Mouse (Mus musculus): ENCODE measurements around the gene Nup210. TPM values are rescaled to one million over a fixed set of nuclear protein-coding genes. Genes with fewer than 3 reads are reported as not detected.
A peak's percentile ranks its signal among the peaks of the same experiment; 100 is the strongest.
"Not testable (repeated sequence)": the region's sequence is repeated elsewhere in the genome, so short reads cannot be mapped to it uniquely, and the experiment has no call there.

Nup210 gene
- total RNA-seq, 4 experiments from 2014 or later, result 3.5 to 14.2 (median 9.0) TPM

DNA sequence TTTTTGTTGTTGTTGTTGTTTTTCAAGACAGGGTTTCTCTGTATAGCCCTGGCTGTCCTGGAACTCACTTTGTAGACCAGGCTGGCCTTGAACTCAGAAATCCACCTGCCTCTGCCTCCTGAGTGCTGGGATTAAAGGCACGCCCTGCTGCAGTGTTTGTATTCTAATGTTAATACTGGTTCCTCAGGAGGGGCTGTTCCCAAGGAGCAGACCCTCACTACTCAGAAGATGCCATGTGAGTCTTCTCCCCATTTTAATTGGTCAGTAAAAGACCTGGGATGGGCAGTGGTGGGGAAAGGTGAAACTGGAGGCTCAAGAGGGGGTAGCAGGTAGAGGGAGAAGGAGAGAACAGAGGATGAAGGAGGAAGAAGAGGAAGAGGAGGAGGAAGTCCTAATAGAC is 13.2 kb downstream of the Nup210 start:
- not testable (repeated sequence) for DNase-seq

DNA sequence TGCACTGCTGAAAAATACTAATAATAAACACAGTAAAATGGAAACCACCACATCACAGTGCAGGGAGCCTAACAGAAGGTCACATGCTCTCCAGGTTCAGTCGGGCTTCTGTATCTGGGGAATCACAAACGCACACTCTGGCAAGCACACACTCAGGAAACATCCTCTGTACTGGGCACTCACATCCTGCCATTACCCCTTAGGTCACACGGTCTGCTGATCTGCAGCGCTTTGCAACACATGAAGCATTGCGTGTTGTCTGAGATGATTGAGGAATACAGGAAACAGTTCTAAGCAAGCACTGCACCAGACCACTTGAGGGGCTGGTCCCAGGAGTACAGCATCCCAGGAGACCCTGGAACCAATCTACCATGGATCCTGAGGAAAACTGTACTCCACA is 16.0 kb downstream of the Nup210 start:
- DNase-seq, result no peak

DNA sequence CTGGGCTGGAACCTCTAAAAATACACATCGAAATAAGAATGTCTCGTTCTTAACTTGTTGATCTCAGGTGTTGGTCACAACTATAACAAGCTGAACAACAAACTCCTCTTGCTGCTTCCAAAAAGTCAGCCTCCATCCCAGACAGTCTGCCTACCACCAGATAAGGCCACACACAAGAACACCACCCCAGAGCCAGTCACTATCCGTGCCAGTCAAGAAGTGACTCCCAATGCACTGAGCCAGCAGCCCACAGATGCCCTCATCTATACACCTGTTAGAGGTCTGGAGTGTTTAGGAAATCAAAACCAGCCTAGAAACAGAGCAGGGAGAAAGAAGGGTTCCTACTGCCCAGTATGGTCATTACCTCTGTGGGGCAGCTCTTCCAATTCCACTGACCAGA is 18.8 kb downstream of the Nup210 start:
- no peak for DNase-seq

DNA sequence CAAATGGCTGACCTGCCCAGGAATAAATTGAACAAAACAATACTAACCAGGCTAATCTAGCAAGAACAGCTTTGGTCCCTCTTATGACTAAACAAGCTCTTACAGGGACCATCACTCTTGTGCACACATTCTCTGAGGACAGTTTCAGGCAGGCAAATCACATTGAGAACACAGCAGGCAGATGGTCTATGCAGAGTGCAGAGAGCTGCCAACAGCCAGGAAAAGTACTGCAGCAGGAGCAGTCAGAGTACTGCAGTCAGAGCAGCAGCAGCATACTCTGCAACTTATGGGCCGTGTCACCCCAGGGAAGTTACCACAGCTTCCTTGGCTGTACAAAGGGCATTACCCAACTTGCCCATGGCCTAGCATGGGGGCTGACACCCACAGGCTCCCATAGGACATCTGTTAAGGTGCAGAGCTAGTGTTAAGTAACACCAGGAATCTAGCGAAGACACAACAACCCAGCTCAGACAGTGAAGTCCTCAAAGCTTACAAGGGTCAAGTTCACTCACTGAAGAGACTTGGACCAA is 21.5 kb downstream of the Nup210 start:
- no peak for DNase-seq

DNA sequence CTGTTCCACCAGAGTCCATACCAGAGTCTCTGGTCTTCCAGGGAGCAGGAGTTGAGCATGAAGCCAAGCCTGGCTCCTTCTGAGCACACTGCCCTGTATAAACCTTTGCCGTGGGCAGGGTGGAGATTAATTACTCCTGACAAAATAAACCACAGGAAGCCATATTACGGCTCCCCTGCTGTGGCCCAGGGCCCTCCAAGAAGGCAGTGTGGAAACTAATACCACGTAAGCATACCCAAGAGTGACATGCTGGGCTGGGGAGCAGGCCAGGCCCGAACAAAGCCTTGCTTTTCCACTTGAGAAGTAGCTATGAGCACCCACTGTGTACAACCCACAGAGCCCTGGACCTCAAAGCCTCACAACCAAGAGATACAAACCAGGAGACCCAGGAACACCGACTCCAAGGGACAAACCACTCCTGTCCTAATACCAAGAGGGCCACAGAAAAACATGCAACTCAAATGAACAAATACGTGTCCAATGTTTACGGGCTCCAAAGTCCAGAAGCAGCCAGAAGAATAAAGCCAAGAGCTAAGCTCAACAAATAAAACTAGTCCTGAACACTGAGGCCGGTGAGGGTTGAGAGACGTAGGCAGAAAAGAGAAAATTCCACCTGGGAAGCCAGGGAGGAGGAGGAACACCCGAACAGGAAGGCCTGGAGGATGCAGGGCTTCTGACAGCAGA is 24.3 kb downstream of the Nup210 start:
- no peak for DNase-seq

DNA sequence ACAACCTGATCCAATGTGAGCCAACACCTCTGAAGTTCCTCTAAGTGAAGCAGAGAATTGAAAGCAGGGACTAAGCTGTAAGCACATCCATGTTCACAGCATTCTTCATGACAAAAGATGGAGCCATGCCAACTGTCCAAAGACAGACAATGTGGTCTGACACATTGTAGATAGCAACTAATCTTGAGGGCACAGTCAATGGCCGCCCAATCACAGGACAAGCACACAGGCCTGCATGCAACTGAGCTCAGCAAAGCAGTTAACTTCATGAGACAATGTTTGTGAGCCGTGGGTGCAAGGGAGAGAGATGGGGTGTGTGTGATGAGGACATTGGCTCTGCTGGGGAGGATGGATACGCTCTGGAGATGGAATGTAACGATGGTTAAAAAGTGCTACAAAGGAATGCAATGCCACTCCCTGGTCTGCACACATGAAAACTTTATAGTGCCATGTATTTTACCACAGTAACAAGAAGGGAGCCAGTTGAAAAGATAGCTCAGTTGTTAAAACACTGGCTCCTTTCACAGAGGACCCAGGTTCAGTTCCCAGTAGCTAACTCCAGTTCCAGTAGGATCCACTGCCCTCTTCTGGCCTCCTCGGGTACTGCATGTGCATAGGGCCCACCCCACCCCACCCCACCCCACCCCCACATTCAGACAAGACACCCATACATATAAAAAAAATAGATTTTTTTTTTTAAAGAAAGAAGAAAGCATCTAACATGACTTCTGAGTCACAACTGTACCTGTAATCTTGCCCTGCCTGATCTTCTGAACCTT is 31.3 kb downstream of the Nup210 start:
- DNase-seq, result no peak

DNA sequence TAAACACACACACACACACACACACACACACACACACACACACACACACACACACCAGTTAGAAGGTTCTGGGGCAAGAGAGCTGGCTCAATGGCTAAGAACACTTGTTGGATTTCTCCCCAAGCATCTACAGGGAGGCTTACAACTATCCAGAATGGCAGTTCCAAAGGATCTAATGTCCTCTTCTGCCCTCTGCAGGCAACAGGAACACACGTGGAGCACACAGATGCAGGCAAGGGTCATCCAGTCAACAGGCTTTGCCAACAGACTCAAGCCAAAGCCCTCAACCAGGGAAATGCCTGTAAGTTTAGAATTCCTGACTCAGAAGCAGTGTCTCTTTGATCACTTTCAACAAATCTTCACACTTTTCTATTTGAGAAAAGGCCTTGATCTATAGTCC is 36.6 kb downstream of the Nup210 start:
- no peak for DNase-seq

DNA sequence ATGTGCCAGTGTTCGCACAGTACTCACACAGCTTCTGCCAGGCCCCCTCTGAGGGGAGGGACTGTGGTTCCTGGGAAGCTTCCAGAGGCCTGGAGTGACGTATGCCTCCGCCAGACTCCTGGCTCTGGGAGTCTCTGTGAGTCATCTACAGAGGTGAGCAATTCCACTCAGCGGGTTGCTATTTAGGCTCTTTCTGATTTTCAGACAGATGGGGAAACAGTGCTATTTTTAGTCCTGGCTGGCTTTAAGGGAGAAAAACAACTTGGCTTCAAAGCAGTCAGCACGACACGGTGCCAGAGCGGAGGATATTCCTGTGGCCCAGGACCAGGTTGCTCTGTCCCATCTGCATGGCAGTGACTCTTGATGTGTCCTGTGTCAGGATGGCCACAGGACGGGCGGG is 40.4 kb downstream of the Nup210 start:
- peak; percentile 76 for DNase-seq

DNA sequence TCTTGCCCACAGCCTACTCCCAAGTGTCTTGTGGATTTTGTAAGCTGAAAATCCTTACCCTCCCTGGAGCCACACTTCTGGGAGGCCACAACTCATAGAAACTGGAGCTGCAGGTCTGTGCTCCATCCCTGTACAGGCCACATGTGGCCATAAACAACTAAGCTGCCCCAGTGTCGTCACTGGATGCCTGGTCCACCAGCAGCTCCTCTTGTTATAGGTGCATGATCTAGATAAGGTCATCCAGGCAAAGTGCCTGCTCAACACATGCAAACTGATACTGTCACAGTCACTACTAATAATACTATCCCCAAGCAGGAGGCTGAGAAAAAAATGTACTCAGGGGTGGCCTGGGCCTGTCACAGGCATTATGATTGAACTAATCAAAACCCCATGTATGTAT is 48.1 kb downstream of the Nup210 start:
- DNase-seq, result no peak

DNA sequence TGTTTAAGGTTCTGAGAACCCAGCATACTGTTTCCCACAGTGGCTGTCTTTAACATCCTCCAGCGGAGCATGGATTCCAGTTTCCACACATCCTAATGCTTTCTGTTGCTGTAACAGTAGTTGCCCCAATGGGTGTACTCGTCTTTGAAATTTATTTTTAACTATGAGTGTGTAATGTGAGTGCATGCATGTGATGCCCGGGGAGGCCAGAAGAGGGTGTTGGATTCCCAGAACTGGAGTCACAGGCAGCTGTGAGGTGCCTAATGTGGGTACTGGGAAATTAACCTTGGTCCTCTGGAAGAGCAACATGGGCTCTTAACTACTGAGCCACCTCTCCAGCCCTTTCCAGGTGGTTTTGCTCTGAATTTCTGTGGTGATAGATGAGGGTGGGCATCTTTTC is 49.6 kb downstream of the Nup210 start:
- no peak for DNase-seq

DNA sequence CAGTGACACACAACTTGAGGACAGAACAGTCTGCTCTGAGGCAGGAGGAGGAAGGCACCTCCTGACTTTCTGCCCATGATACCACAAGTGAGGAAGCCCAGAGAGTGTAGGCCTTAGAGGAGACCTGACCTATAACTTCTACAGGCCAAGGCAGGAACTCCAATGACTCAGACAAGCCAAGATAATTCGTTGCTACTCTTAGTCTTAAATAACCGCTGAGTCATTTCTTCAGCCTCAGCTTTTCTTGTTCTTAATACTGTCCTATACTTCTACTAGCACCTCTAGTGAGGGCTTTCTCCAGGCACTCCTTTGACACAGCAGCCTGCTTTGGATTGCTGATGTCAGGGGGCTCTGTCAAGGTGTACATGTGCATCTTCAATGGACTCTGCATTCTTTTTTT is 55.3 kb downstream of the Nup210 start:
- no peak for DNase-seq

DNA sequence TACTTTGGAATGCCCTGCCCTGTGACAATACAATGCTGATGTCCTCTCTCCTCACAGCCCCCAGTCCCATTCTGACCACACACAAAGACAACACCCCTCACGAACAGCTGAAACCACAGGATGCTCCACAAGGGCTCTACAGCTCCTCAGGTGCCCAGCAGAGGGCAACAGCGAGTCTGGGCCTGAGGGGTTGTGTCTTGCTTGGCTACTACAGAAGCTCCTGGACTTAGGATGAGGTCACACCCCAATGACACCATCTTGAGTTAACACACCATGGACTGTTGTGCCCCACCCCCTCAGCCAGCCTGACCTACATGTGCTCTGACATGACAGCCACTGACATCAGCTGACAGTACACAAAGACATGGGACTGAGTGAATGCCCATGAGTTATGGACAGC is 56.9 kb downstream of the Nup210 start:
- peak; percentile 8 for DNase-seq

DNA sequence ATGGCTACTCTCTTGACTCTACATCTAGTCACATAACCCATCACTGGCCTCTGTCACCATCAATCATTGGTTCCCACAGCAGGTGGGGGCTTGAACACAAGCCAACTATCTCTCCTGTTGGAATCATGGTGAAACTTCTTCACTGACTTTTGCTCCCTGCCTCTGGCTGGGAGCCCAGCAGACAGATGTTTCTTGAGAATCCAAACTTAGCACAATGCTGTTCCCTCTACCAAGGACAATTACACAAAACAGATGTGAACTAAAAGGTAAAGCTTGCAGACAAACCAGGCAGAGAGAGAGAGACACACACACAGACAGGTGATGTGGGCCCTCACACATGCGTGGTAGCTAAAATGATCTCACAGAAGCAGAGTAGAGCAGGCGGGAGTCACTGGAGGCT is 58.6 kb downstream of the Nup210 start:
- DNase-seq, result no peak

DNA sequence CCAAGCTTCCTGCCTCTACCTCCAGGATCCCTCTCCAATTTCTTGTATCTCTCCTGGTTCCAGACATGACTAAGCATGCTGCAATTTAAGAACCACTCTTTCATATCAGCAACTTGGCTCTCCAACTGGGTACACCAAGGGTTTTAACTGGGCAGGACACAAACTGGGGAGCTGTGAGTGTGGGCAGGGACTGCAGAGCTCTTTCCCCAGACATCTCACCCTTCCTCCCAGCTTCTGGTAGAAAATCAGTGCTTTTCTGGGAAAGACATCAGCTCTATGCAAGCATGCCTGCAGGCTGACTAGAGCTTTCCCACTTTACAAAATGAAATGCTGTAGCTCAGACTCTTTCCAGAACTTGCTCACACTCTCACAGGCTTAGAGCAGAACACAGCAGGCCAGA is 60.3 kb downstream of the Nup210 start:
- DNase-seq, result no peak

DNA sequence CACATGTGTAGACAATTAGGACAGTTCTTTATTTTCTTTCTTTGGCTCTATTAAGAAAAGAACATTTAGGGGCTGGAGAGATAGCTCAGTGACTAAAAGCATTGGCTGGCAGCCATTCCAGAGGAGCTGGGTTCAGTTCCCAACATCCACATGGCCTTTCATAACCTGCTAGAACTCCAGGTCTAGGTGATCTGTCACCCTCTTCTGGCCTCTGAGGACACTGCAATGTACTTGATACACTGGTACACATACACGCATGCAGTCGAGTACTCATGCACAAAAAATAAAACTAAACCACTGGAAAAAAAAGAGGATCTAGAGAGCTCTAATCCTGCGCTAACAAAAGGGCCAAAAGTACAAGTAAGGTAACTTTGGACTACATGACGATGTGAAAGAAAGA is 64.1 kb downstream of the Nup210 start:
- DNase-seq, result no peak

DNA sequence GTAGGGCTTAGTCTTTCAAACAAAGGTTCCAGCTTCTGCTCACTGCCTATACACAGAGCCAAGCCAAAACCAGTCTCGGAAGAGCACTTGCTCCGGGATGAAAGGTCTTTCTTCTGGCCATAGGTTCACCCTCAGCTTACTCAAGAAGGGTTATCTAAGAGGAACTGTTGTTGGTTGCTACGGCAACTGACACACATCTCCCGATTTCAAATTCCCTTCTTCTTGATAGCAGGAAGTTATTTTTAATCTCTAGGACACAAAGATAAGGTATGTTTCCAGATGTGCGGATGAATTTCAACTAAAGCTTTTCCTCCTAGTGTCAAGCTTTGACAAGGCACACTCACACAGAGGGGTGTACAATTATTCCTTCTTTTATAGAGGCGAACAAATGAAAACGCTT is 68.6 kb downstream of the Nup210 start:
- DNase-seq, result no peak

DNA sequence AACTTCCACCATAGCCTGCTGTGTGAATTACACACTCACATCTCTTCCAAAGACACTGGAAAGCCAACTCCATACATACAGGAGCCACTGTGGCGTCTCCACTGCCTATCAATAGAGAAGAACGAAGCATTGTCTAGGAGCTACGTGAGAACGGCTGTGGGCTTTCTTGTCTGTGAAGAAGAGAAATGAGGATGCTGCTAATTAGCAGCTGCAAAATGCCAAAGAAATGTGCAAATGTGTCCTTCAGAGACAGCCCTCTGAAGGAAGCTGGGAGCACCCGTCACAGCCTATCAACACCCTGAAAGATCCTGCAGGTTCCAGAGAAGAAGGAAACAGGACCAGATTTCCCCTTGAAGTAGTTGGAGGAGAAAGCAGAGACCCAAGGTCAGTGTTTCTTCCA is 69.2 kb downstream of the Nup210 start:
- DNase-seq, result no peak

DNA sequence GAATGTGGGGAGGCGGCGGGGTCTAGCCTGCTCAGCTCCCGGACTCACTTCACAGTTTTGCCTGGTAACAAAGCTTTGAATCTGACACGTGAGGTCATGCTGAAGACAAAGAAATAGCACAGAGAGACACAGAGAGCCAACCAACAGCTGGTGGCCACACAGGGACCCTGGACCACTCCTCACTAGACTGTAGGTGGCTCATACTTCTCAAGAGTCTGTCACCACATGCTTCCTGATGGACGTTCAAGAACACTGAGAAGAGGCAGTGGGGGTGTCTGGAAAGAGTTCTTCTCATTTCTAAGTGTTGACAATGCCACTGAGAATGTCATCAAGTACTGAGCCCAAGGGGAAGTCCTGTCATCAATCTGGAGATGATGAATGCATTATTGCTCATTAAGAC is 70.4 kb downstream of the Nup210 start:
- no peak for DNase-seq

DNA sequence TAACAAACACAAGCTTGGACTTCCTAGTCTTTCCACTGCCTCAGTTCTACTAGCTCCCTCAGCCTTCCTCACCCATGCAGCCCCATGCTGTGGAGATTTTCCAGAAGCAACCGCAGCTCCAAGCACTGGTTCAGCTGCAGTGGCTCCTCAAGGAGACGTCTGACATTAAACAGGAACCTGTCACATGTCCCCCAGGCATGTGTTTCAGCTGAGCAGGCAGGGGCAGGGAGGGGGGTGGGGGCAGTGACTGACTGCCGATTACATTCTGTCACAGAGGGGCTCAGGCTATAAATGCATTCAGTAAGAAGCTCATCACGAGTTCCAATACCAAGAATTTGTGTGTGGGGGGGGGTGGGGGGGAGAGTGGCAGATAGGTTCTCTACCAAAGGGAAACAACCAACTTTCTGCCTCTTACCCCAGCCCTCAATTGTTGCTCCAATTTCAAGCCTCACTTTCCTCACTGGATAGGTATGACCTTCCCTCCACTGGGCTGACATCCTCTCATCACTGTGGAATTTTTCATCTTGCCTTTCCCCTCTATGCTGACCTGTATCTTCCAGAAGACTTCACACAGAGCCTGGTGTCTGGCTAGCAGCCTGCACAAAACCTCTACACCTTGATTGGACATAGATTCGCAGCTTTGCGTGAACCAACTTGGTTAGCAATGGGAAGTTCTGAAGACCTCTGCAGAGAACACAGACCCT is 71.8 kb downstream of the Nup210 start:
- DNase-seq, result no peak

DNA sequence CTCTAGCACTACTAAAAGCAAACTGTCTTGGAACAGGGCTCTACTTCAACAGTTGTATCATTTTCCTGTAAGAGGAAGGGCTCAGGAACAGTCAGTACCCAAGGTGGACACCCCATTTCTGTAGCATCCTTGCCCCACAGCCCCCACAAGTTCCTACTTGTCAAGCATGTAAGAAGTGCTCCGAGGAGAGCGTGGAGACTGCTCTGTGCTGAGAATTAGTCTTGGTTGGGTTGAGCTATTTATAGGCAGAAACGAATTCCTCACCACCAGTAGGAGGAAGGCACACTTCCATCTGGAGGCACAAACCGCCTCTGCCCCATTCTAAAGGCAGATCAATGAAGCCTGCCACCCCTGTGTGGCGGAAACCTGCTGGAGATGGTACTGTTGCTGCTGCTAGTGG is 75.3 kb downstream of the Nup210 start:
- no peak for DNase-seq

DNA sequence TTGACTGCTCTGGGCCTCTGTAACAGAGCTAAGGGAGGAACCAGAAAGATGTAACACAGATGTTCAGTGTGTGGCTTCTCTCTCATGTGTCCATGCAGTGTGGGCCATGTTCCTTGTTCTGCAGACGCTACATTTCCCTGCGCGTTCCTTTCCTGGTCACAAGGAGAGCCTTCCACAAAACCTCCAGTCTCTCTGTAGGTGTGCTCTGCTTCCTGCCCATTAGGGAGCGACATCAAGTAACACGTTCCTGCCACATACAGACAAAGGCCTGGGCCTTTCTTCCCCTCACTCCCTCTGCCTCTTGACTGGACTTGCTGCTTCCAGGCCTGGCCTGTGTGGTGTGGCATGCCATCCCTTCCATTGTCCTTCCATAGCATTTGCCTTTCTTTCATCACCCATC is 88.4 kb downstream of the Nup210 start:
- no peak for DNase-seq

DNA sequence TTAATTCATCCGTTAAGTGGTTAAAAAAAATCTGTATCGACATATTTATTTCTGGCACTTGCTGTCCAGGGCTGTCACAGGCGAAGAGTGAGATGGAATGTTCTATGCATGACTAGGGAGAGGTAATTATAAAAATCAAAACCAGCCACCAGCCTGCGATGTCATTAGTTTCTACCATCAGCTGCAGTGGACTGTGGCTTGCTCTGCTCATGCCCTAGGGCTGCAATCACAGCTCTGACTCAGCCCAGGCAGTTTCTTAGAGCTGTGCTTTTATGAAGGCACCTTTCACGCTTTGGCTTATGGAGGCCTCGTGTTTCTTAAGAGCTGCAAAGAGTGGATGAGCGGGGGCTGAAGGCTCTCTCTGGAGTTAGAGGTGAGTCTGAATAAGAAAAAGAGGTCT is 95.8 kb downstream of the Nup210 start:
- no peak for DNase-seq

DNA sequence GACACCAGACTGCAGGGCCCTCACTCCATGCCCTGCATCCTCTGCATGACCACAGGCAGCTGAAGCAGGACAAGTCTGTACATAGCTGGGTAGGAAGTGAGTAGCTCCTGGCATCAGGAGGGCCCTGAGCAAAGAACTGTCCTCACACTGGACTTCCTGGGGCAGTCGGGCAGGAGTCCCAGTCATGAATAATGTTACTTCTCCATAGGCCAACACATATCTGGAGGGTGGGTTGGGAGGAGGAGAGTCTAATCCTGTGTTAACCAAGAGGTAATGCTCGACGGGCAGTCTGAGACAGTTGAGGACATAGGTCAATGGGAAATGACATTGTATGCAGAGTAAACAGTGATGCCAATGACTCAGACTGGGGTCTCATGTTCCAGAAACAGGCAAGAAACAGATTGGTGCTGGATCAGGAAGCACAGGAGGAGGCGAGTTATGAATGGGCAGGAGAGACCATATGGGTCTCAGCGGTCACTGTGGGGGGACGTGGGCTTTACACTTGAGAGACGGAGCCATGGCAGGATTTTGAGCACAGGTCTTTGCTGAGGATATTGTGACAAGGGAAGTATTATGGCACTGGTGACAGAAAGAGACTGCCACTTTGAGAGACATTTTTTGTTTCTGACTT is 99.9 kb downstream of the Nup210 start:
- DNase-seq, result no peak
